Mouse (Mus musculus) liver, embryonic 16.5 days (tissue): ENCODE measurements around the gene Olfr286. TPM values are rescaled to one million over a fixed set of nuclear protein-coding genes. Genes with fewer than 3 reads are reported as not detected.

Source experiments
- ATAC-seq: fragments of 200-750 bp; cut with Nextera tagmentation; 2 replicates; pipeline ENCODE4 v1.8.0; 2017; ENCODE audit warnings: low read depth, mild to moderate bottlenecking, moderate number of reproducible peaks, moderate library complexity
- H3K27ac ChIP-seq: fragments of 300-500 bp; sonication (generic); 2 replicates; pipeline ENCODE4 v1.5.1; 2014; ENCODE audit warnings: mild to moderate bottlenecking, low read length
- H3K27me3 ChIP-seq: fragments of 300-500 bp; sonication (generic); 2 replicates; pipeline ENCODE4 v1.6.1; 2014; ENCODE audit warnings: low read depth, low read length, mixed read lengths; ENCODE audit not compliant: control insufficient read depth, insufficient read depth
- H3K36me3 ChIP-seq: fragments of 300-500 bp; sonication (generic); 2 replicates; pipeline ENCODE4 v1.6.1; 2014; ENCODE audit warnings: mild to moderate bottlenecking; ENCODE audit not compliant: control insufficient read depth, insufficient read depth
- H3K4me1 ChIP-seq: fragments of 300-500 bp; sonication (generic); 2 replicates; pipeline ENCODE4 v1.6.1; 2014; ENCODE audit warnings: low read depth, low read length, mixed read lengths; ENCODE audit not compliant: control insufficient read depth
- H3K4me2 ChIP-seq: fragments of 300-500 bp; sonication (generic); 2 replicates; pipeline ENCODE4 v1.6.1; 2014; ENCODE audit warnings: low read depth, low read length, mixed read lengths
- H3K4me3 ChIP-seq: fragments of 300-500 bp; sonication (generic); 2 replicates; pipeline ENCODE4 v1.5.1; 2014; ENCODE audit warnings: low read depth, mild to moderate bottlenecking, low read length
- H3K9ac ChIP-seq: fragments of 300-500 bp; sonication (generic); 2 replicates; pipeline ENCODE4 v1.6.1; 2014; ENCODE audit warnings: low read depth, low read length
- H3K9me3 ChIP-seq: fragments of 300-500 bp; sonication (generic); replicated peaks from 2 replicates; pipeline ENCODE4 v1.6.1; 2016; ENCODE audit warnings: low read length; ENCODE audit not compliant: control insufficient read depth
- WGBS: fragments of 180-500 bp; shearing (Covaris S2); extraction: QIAGEN DNeasy Blood & Tissue Kit; methylation state at CpG from one replicate; pipeline ENCODE4 v1.1.7; 2014; ENCODE audit not compliant: insufficient replicate concordance; 5-methylcytosine and 5-hydroxymethylcytosine counted together
- polyA plus RNA-seq: library from polyadenylated mRNA; unstranded; fragments of >200 nt; fragmentation: Nextera tagmentation; extraction: Ambion mirVana; gene quantifications from 2 replicates; pipeline ENCODE4 v1.2.1, GENCODE M21; 2015

The Olfr286 gene
- not detected in 2 replicates for polyA plus RNA-seq

DNA sequence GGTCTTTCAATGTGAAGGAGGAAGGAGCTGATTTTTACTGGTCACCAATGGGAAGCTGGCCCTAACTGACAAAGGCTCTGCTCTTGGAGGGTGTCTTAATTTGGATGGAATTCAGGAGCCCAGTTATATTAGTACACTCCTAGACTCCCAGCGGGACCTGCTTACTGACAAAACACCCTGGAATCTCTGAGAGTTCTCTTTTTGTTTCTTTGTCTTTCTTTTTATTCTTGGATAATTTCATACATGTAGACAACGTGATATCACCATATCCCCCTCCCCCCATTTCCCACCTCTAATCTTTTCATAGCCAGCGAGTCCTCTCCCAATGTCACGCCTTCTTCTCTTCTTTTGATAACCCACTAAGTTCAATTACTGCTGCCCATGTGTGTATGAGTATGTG, at the start of gene Olfr286:
TSS of gene Olfr286 (minus strand) at position 101 of the 400 bp plus-strand sequence.
- Histone ChIP-seq H3K9me3 (no peaks in the 10 kb centered on the region), H3K4me3 (no peak within 1 kb of the TSS), H3K27me3 (no peaks in the 10 kb centered on the region), H3K4me1 (no peaks in the 10 kb centered on the region), H3K36me3 (no peaks in the 10 kb centered on the region), H3K4me2 (no peak within 1 kb of the TSS), H3K27ac (no peak within 1 kb of the TSS), H3K9ac (no peak within 1 kb of the TSS)
- no peak for ATAC-seq
- WGBS, result 51% methylated on average over 4 of the region's 4 CpGs

DNA sequence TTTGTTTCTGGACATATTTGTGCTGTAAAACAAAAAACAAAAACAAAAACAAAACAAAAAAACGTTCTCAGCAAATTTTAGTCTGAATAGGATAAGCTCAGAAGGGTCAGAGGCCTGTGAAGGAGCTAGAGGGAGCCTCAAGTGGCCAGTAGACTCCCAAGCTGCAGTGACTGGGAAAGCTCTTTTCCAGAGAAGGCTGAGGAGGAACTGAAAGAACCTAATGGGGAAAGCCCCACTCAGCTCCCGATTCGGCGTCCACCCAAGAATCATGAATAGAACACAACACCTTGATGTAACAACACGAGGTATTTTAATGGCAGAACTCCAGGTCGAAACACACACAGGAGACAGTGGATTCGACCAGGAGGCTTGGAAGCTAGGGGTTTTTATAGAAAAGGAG, 23.5 kb upstream of the Olfr286 start:
- H3K27me3 ChIP-seq, result no peaks in the 10 kb centered on the region
- no peak overlapping the region for H3K4me3 ChIP-seq
- H3K27ac ChIP-seq, result no peak overlapping the region
- 67% methylated on average over 7 of the region's 7 CpGs for WGBS
- no peak overlapping the region for H3K4me2 ChIP-seq
- no peaks in the 10 kb centered on the region for H3K4me1 ChIP-seq
- ATAC-seq, result no peak
- no peak overlapping the region for H3K9ac ChIP-seq
- no peaks in the 10 kb centered on the region for H3K9me3 ChIP-seq
- no peaks in the 10 kb centered on the region for H3K36me3 ChIP-seq

DNA sequence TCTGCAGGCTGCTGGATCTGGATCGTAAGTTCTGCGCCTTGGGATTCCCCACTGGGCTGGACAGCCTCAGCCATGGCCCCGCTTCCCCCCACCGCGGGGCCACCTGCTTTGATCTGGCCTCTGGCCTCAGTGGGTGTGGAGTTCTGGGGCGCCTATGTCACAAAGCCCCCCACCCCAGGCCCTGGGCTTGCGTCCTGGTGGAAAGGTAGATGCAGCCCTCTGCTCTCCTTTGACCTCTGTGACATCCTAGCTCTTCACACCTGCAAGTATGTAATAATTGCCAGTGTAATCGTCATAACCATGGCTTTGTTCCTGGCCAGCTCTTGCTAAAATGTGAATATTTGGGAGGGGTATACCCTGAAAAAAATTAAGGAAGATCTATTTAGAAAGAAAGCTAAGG, 22.9 kb upstream of the Olfr286 start, which contains the start of gene H1fnt:
TSS of gene H1fnt (minus strand) at position 101 of the 400 bp plus-strand sequence.
- WGBS, result 74% methylated on average over 8 of the region's 8 CpGs

DNA sequence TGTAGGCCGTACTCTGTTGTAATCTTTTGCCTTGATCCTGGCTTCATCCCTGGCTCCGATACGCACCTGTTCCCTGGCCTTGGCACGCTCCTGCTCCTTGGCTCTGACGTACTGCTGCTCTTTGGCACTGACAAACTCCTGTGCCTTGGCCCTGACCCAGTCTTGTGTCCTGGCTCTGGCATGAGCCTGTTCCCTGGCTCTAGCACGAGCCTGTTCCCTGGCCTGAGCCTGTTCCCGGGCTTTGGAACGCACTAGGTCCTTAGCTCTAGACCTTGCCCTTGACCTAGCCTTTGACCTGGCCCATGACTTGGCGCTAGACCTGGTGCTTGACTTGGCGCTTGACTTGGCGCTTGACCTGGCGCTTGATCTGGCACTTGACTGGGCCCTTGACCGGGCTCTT, 22.0 kb upstream of the Olfr286 start:
- no peaks in the 10 kb centered on the region for H3K4me1 ChIP-seq
- no peaks in the 10 kb centered on the region for H3K27me3 ChIP-seq
- H3K4me3 ChIP-seq, result no peak overlapping the region
- no peaks in the 10 kb centered on the region for H3K36me3 ChIP-seq
- H3K4me2 ChIP-seq, result no peak overlapping the region
- ATAC-seq, result no peak
- 77% methylated on average over 13 of the region's 13 CpGs for WGBS
- no peaks in the 10 kb centered on the region for H3K9me3 ChIP-seq
- H3K27ac ChIP-seq, result no peak overlapping the region
- no peak overlapping the region for H3K9ac ChIP-seq

More for the DNA sequence above, 22.9 kb upstream of the Olfr286 start, which contains the start of gene H1fnt:
- Histone ChIP-seq H3K9me3 (no peaks in the 10 kb centered on the region), H3K9ac (no peak within 1 kb of the TSS), H3K4me2 (no peak within 1 kb of the TSS), H3K27ac (no peak within 1 kb of the TSS), H3K27me3 (no peaks in the 10 kb centered on the region), H3K4me3 (no peak within 1 kb of the TSS), H3K36me3 (no peaks in the 10 kb centered on the region), H3K4me1 (no peaks in the 10 kb centered on the region)
- no peak for ATAC-seq

DNA sequence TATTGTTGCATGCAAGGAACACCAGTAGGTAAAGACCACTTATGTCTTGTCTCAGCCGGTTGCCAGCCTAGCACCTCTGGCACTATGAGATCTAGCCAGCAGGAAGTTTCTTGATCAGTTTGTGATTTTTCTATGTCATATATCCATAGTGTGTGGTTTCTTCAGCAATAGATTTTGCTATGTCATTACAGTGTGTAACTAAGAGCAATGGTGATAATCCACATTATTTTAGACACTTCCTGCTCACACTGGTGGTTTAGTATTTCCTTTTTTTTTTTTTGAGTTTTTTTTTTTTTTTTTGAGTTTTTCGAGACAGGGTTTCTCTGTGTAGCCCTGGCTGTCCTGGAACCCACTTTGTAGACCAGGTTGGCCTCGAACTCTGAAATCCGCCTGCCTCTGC, 1.2 kb upstream of the Olfr286 start:
- Histone ChIP-seq H3K4me1 (no peaks in the 10 kb centered on the region), H3K4me2 (no peak overlapping the region), H3K36me3 (no peaks in the 10 kb centered on the region), H3K9me3 (no peaks in the 10 kb centered on the region), H3K27me3 (no peaks in the 10 kb centered on the region), H3K27ac (no peak overlapping the region), H3K4me3 (no peak overlapping the region), H3K9ac (no peak overlapping the region)
- WGBS, result 45% methylated on average over 4 of the region's 4 CpGs
- ATAC-seq, result no peak

DNA sequence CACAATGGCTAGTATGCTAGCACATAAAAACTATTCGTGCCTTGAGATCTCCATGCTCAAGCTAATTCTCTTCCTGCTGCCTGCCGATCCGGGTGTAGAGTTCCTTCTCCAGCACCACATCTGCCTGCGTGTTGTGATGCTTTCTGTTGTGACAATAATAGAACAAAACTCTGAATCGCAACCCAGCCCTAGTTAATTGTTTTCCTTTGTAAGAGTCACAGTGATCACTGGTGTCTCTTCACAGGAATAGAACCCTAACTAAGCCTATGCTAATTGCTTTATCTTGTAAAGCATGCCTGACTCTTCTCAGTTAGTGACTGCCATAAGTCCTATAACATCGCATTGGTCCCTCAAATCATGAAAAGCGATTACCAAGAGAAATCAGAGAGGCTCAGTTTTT, 8.2 kb downstream of the Olfr286 start:
- H3K9ac ChIP-seq, result no peak overlapping the region
- no peaks in the 10 kb centered on the region for H3K9me3 ChIP-seq
- H3K36me3 ChIP-seq, result no peaks in the 10 kb centered on the region
- 60% methylated on average over 7 of the region's 7 CpGs for WGBS
- H3K27me3 ChIP-seq, result no peaks in the 10 kb centered on the region
- no peaks in the 10 kb centered on the region for H3K4me1 ChIP-seq
- no peak for ATAC-seq
- no peak overlapping the region for H3K4me2 ChIP-seq
- H3K4me3 ChIP-seq, result no peak overlapping the region
- H3K27ac ChIP-seq, result no peak overlapping the region

DNA sequence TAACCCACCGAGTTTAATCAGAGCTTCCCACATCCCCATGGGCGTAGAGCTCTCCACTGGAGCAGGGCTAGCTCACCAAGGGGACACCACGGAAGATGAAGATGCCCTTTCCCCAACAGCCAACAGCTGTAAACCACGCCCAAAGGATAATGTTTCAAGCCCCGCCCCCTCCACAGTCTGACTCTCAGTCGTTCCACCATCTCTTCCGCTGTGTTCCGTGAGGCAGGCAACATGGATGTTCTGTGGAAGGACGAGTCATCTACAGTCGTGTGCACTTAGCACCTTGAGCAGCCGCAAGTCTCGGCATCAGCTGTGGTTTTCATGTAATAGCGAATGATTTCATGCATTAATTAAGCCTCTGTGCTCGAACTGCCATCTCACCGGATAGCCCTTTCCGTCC, 8.6 kb downstream of the Olfr286 start:
- 38% methylated on average over 16 of the region's 16 CpGs for WGBS
- no peaks in the 10 kb centered on the region for H3K27me3 ChIP-seq
- no peak for ATAC-seq
- H3K4me3 ChIP-seq, result no peak overlapping the region
- H3K9me3 ChIP-seq, result no peaks in the 10 kb centered on the region
- H3K9ac ChIP-seq, result no peak overlapping the region
- no peak overlapping the region for H3K27ac ChIP-seq
- no peak overlapping the region for H3K4me2 ChIP-seq
- no peaks in the 10 kb centered on the region for H3K36me3 ChIP-seq
- no peaks in the 10 kb centered on the region for H3K4me1 ChIP-seq

DNA sequence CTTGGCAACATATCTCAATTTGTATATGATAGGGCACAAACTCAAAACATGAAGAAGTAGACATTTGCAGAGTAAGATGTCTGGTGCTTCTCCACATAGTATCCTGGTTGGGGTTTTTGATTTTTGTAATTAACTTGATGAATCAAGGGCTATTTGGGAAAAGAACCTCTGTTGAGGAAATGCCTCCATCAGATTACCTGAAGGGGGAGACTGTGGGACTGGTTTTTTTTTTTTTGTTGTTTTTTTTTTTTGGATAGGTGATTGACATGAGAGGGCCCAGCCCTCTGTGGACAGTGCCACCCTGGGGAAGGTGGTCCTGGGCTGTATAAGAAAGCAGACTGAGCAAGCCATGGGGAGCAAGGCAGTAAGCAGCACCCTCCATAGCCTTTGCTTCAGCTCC, 11.9 kb downstream of the Olfr286 start:
- Histone ChIP-seq H3K4me1 (no peaks in the 10 kb centered on the region), H3K4me3 (no peak overlapping the region), H3K9ac (no peak overlapping the region), H3K4me2 (no peak overlapping the region), H3K27me3 (no peaks in the 10 kb centered on the region), H3K36me3 (no peaks in the 10 kb centered on the region), H3K9me3 (no peaks in the 10 kb centered on the region), H3K27ac (no peak overlapping the region)
- ATAC-seq, result no peak

DNA sequence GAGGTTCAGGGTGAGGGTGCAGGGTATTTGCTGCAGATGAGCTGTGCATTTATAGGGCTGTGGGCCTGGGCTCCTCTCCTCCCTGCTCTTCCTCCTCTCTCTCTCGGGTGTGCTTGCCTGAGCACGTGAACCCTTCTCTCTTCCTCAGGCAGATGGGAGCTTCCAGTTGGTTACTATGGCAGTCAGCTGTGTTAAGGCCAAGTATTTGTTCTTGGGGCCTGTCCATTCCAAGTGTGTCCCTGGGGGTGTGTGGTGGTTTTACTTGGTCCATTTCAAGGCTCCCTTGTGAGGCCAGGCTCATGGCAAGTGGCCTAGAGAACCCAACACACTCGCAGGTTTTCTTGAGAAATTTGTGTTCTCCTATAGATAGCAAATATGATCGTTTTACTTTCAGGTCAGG, 13.4 kb downstream of the Olfr286 start, which contains the start of the genes Gm44579 and Olfr287:
TSS of gene Gm44579 (minus strand) at position 101 of the 400 bp plus-strand sequence.
TSS of gene Olfr287 (minus strand) at position 180 of the 400 bp plus-strand sequence.
- no peaks in the 10 kb centered on the region for H3K27me3 ChIP-seq
- no peaks in the 10 kb centered on the region for H3K9me3 ChIP-seq
- ATAC-seq, result no peak
- H3K36me3 ChIP-seq, result no peaks in the 10 kb centered on the region
- no peak within 1 kb of the TSS for H3K9ac ChIP-seq
- no peak within 1 kb of the TSS for H3K27ac ChIP-seq
- no peak within 1 kb of the TSS for H3K4me3 ChIP-seq
- H3K4me1 ChIP-seq, result no peaks in the 10 kb centered on the region
- 63% methylated on average over 4 of the region's 4 CpGs for WGBS
- no peak within 1 kb of the TSS for H3K4me2 ChIP-seq
